Comparison of ENCODE assay signal across 8 mouse cellular contexts in the genomic region with DNA sequence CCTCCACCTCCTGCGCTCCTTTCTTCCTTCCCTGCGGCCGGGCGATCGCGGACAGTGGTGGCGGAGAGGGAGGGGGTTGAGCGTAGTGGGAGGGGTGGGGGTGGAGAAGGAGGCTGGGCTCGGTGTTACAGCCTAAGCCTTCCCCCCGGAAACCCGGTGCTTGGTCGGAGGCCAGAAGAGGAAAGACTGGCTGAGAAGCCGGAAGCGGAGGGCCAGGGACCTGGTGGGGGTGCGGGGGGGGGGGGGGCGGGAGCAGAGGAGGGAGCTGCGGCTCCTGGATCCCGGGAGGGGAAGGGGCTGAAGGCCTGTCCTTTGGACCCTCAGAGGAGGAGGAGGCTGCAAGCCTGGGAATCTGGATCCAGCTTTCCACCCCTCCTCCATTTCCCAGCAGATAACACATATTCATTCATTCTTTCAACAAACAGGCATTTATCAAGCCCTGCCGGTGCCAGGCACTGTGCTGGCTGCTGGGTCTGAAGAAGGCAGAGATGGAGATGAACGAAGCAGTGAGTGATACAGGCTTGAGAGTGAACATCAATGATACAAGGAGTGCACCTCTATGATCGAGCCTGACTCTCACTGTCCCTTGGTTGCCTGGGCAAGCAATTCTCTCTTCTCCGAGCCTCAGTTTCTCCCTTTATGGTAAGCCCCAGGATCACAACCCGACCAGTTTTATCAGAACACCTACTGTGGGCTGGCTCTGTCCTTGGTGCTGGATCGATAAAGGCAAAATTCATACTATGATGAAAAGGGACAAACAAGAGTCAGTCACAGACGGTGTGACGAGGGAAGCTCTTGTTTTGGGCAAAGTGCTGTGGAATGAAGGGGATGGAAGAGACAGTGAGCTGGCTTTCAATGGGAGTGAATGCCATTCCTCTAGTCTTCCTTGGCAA. TPM values are rescaled to one million over a fixed set of nuclear protein-coding genes. Genes with fewer than 3 reads are reported as not detected.
DNase-seq lines count a peak whose midpoint lies in the region; ATAC-seq and TF ChIP-seq lines count a peak whose summit lies in the region.

Gene Zfp579 (minus strand): TSS at position 156 of the 893 bp plus-strand sequence.

- H3K4me2 ChIP-seq in forebrain, embryonic 11.5 days (ENCODE audit: low read depth, low read length, severe bottlenecking), result peak within 1 kb of the TSS; percentile 84
- H3K4me2 ChIP-seq in heart, embryonic 15.5 days, result peak within 1 kb of the TSS; percentile 82
- H3K4me2 ChIP-seq in liver, embryonic 14.5 days (ENCODE audit: low read depth), result peak within 1 kb of the TSS; percentile 54
- peak within 1 kb of the TSS; percentile 87 for H3K4me2 ChIP-seq in neural tube, embryonic 11.5 days (ENCODE audit: low read depth)

- H3K4me1 ChIP-seq in forebrain, embryonic 11.5 days (replicated peaks; ENCODE audit: control insufficient read depth, insufficient read depth, low read length), result peaks cover 20% of the 10 kb centered on the region
- peaks cover 27% of the 10 kb centered on the region for H3K4me1 ChIP-seq in heart, embryonic 15.5 days (replicated peaks)
- no peaks in the 10 kb centered on the region for H3K4me1 ChIP-seq in liver, embryonic 14.5 days (replicated peaks; ENCODE audit: control insufficient read depth in 2 of 2, insufficient read depth in 2 of 2, low read length in 1 of 2)
- peaks cover 17% of the 10 kb centered on the region for H3K4me1 ChIP-seq in neural tube, embryonic 11.5 days (ENCODE audit: control insufficient read depth, insufficient read depth, low read length)

- H3K36me3 ChIP-seq in forebrain, embryonic 11.5 days (ENCODE audit: control insufficient read depth, insufficient read depth, low read length), result peaks cover 2% of the 10 kb centered on the region; the same call in 1 of the 2 replicates
- peaks cover 22% of the 10 kb centered on the region for H3K36me3 ChIP-seq in heart, embryonic 15.5 days
- no peaks in the 10 kb centered on the region for H3K36me3 ChIP-seq in liver, embryonic 14.5 days (replicated peaks; ENCODE audit: control insufficient read depth, insufficient read depth, low read depth)
- H3K36me3 ChIP-seq in neural tube, embryonic 11.5 days (ENCODE audit: control insufficient read depth, insufficient read depth, low read length), result peaks cover 7% of the 10 kb centered on the region

- H3K4me3 ChIP-seq in forebrain, embryonic 11.5 days (ENCODE audit: low read depth, low read length), result peak within 1 kb of the TSS; percentile 70
- peak within 1 kb of the TSS; percentile 71 for H3K4me3 ChIP-seq in heart, embryonic 15.5 days
- peak within 1 kb of the TSS; percentile 54 to 55 for H3K4me3 ChIP-seq in liver, embryonic 14.5 days (ENCODE audit: insufficient read depth in 1 of 2, low read depth in 2 of 2, low read length in 2 of 2)
- peak within 1 kb of the TSS; percentile 72 for H3K4me3 ChIP-seq in neural tube, embryonic 11.5 days (ENCODE audit: low read depth, low read length)

- WGBS in forebrain, embryonic 11.5 days, result 5% methylated on average over 16 of the region's 26 CpGs
- WGBS in heart, embryonic 15.5 days, result 8% methylated on average over 14 of the region's 26 CpGs
- 5% methylated on average over 23 of the region's 26 CpGs for WGBS in liver, embryonic 14.5 days (ENCODE audit: insufficient replicate concordance)
- 8% methylated on average over 15 of the region's 26 CpGs for WGBS in neural tube, embryonic 11.5 days

- TF ChIP-seq CTCF in liver, embryonic 14.5 days (IDR thresholded peaks at IDR 0.05; ENCODE audit: low read depth), result no peak

- peak within 1 kb of the TSS; percentile 43; the same call in 1 of the 2 replicates for H3K27ac ChIP-seq in forebrain, embryonic 11.5 days (ENCODE audit: low read depth, low read length)
- peak within 1 kb of the TSS; percentile 59 for H3K27ac ChIP-seq in heart, embryonic 15.5 days
- no peak within 1 kb of the TSS for H3K27ac ChIP-seq in liver, embryonic 14.5 days
- H3K27ac ChIP-seq in neural tube, embryonic 11.5 days (ENCODE audit: low read depth, low read length), result peak within 1 kb of the TSS; percentile 21; the same call in 1 of the 2 replicates

- DNase-seq in brain, adult 2 months (ENCODE audit: low read depth, low spot score), result peak; percentile 98
- DNase-seq in forebrain, embryonic 11.5 days (ENCODE audit: low spot score), result peak; percentile 96
- peak; percentile 94 for DNase-seq in kidney, postnatal 14 days
- DNase-seq in liver, embryonic 14.5 days (ENCODE audit: low read depth in 3 of 3, low spot score in 3 of 3), result peak in 2 of 3 experiments; percentile 31 to 33
- peak; percentile 93 for DNase-seq in neural tube, embryonic 11.5 days (ENCODE audit: low spot score)
- peak; percentile 90 for DNase-seq in telencephalon, adult 2 months (ENCODE audit: low read depth, low spot score)

- peak; percentile 80 for ATAC-seq in CD4-positive, CD25-positive, alpha-beta regulatory T cell, adult 4 months
- peak; percentile 90 for ATAC-seq in forebrain, embryonic 11.5 days (replicated peaks; ENCODE audit: low FRiP score)
- peak; percentile 76 for ATAC-seq in heart, embryonic 15.5 days (replicated peaks; ENCODE audit: insufficient number of reproducible peaks, insufficient read depth, low FRiP score, low read depth)
- ATAC-seq in liver, embryonic 14.5 days (ENCODE audit: insufficient read depth), result peak; percentile 64
- ATAC-seq in neural tube, embryonic 11.5 days (ENCODE audit: insufficient read depth, low FRiP score, low TSS enrichment), result peak; percentile 85

- peak within 1 kb of the TSS; percentile 89 for H3K9ac ChIP-seq in forebrain, embryonic 11.5 days (ENCODE audit: low read length)
- H3K9ac ChIP-seq in heart, embryonic 15.5 days, result peak within 1 kb of the TSS; percentile 75
- 0 out of 2 replicates have a peak within 1 kb of the TSS, but pooled peaks have one; percentile 20 for H3K9ac ChIP-seq in liver, embryonic 14.5 days (replicated peaks)
- H3K9ac ChIP-seq in neural tube, embryonic 11.5 days (ENCODE audit: low read length), result peak within 1 kb of the TSS; percentile 91

- no peak for TF ChIP-seq EP300 in liver, embryonic 14.5 days (IDR thresholded peaks at IDR 0.05; ENCODE audit: low read depth)

- peaks cover 15% of the 10 kb centered on the region for H3K27me3 ChIP-seq in forebrain, embryonic 11.5 days (ENCODE audit: control insufficient read depth, insufficient read depth, low read length)
- peaks cover 20% of the 10 kb centered on the region for H3K27me3 ChIP-seq in heart, embryonic 15.5 days
- peaks cover 20% of the 10 kb centered on the region for H3K27me3 ChIP-seq in liver, embryonic 14.5 days (ENCODE audit: control insufficient read depth, insufficient read depth, low read length)
- peaks cover 19% of the 10 kb centered on the region for H3K27me3 ChIP-seq in neural tube, embryonic 11.5 days (ENCODE audit: control insufficient read depth, insufficient read depth, low read length)

- no peaks in the 10 kb centered on the region for H3K9me3 ChIP-seq in forebrain, embryonic 11.5 days (ENCODE audit: control insufficient read depth, low read length)
- H3K9me3 ChIP-seq in heart, embryonic 15.5 days (replicated peaks), result no peaks in the 10 kb centered on the region
- H3K9me3 ChIP-seq in liver, embryonic 14.5 days (ENCODE audit: control insufficient read depth, low read length), result no peaks in the 10 kb centered on the region
- H3K9me3 ChIP-seq in neural tube, embryonic 11.5 days (ENCODE audit: control insufficient read depth, low read length), result no peaks in the 10 kb centered on the region; the same call in 1 of the 2 replicates

RNA-seq across cellular contexts. Expression of gene Zfp579, which starts in this region (rescaled TPM):
- polyA plus RNA-seq in CD4-positive, CD25-positive, alpha-beta regulatory T cell, adult 4 months (2017; shearing (Covaris generic)), result 1 to 10 TPM; 3.6 to 6.4 TPM
- polyA plus RNA-seq in forebrain, embryonic 11.5 days (2014; fragmentation: Nextera tagmentation; extraction: Ambion mirVana), result 58.5 and 60.0 TPM in 2 replicates
- 22.5 and 26.7 TPM in 2 replicates for polyA plus RNA-seq in heart, embryonic 15.5 days (2015; fragmentation: Nextera tagmentation; extraction: Ambion mirVana)
- polyA plus RNA-seq in liver, embryonic 14.5 days (2012; rRNA removed), result 6.7 and 11.2 TPM in 2 replicates
- polyA plus RNA-seq in liver, embryonic 14.5 days (2014; fragmentation: Nextera tagmentation; extraction: Ambion mirVana), result 2.8 and 4.0 TPM in 2 replicates
- 41.6 and 47.8 TPM in 2 replicates for polyA plus RNA-seq in neural tube, embryonic 11.5 days (2014; fragmentation: Nextera tagmentation; extraction: Ambion mirVana)

Comparison
In these comparisons a context has a peak if more than half of its experiments do, and no peak if none do; other contexts are left out.
1. DNase-seq: peak in every context shown above with its lines; median percentile 98 in brain, adult 2 months; 96 in forebrain, embryonic 11.5 days; 94 in kidney, postnatal 14 days; 93 in neural tube, embryonic 11.5 days; 90 in telencephalon, adult 2 months; 32 in liver, embryonic 14.5 days.
2. H3K9ac ChIP-seq: peak in every context shown above with its lines; median percentile 91 in neural tube, embryonic 11.5 days; 89 in forebrain, embryonic 11.5 days; 75 in heart, embryonic 15.5 days; 20 in liver, embryonic 14.5 days.